In the genomic region with DNA sequence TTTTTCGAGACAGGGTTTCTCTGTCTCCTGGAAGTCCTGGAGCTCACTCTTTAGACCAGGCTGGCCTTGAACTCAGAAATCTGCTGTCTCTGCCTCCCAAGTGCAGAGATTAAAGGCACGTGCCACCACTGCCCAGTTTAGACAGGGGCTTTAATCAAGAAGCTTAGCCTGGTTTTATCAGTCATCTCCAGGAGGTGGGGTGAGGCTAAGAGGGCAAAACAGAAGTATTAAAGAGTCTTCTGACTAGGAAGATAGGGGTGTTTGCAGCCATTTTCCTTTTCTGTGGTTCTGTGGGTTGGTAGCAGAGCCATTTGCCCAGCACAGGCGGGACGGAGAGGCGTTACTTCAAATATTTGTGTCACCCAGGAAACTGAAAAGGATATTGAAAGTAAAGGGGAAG, we compare ENCODE assay signal across 8 mouse cellular contexts. TPM values are rescaled to one million over a fixed set of nuclear protein-coding genes. Genes with fewer than 3 reads are reported as not detected.
A peak's percentile ranks its signal among the peaks of the same experiment; 100 is the strongest.
DNase-seq lines count a peak whose midpoint lies in the region; ATAC-seq and TF ChIP-seq lines count a peak whose summit lies in the region.

No protein-coding gene starts in this region.

- no peaks in the 10 kb centered on the region for H3K27me3 ChIP-seq in lung, embryonic 14.5 days (ENCODE audit: insufficient read depth, low read length)
- no peaks in the 10 kb centered on the region for H3K27me3 ChIP-seq in forebrain, embryonic 15.5 days

- no peak for TF ChIP-seq POLR2A in bone marrow macrophage, adult 2 months (IDR thresholded peaks at IDR 0.05; ENCODE audit: borderline replicate concordance, low read depth, low read length)

- peak overlapping the region; percentile 92 for H3K4me2 ChIP-seq in lung, embryonic 14.5 days
- no peak overlapping the region for H3K4me2 ChIP-seq in forebrain, embryonic 15.5 days (replicated peaks)

- WGBS in lung, embryonic 14.5 days: 45% methylated on average over 5 of the region's 5 CpGs
- 74% methylated on average over 5 of the region's 5 CpGs for WGBS in forebrain, embryonic 15.5 days

- H3K4me3 ChIP-seq in lung, embryonic 14.5 days (ENCODE audit: low read depth, low read length): no peak overlapping the region
- peak overlapping the region; percentile 53; the same call in 1 of the 2 replicates for H3K4me3 ChIP-seq in bone marrow macrophage, adult 2 months (ENCODE audit: insufficient read depth, low read length)
- peak overlapping the region; percentile 74; the same call in 1 of the 2 replicates for H3K4me3 ChIP-seq in forebrain, embryonic 15.5 days

- peaks cover 9% of the 10 kb centered on the region; the same call in 1 of the 2 replicates for H3K36me3 ChIP-seq in lung, embryonic 14.5 days (ENCODE audit: insufficient read depth)
- no peaks in the 10 kb centered on the region for H3K36me3 ChIP-seq in forebrain, embryonic 15.5 days

- H3K27ac ChIP-seq in lung, embryonic 14.5 days (ENCODE audit: low read depth): peak overlapping the region; percentile 92
- H3K27ac ChIP-seq in bone marrow macrophage, adult 2 months (ENCODE audit: insufficient read depth, low read depth, low read length): peak overlapping the region; percentile 61
- peak overlapping the region; percentile 91; the same call in 1 of the 2 replicates for H3K27ac ChIP-seq in forebrain, embryonic 15.5 days (replicated peaks)

- DNase-seq in lung, embryonic 14.5 days: no peak
- DNase-seq in lung, postnatal 4 days: no peak
- no peak for DNase-seq in urinary bladder, adult 18-20 months (ENCODE audit: low spot score in 2 of 2)
- no peak for DNase-seq in right cerebral cortex, adult 2 months (ENCODE audit: low spot score in 2 of 2)
- DNase-seq in urinary bladder, postnatal 14 days (ENCODE audit: low spot score): no peak

- no peak for ATAC-seq in lung, embryonic 14.5 days (ENCODE audit: insufficient read depth)
- no peak for ATAC-seq in forebrain, embryonic 15.5 days (replicated peaks)
- peak; percentile 32 for ATAC-seq in megakaryocyte-erythroid progenitor cell, adult 5-6 weeks (replicated peaks; ENCODE audit: low FRiP score, low TSS enrichment, poor library complexity, severe bottlenecking)

- peak overlapping the region; percentile 31 for H3K9ac ChIP-seq in lung, embryonic 14.5 days
- no peak overlapping the region for H3K9ac ChIP-seq in forebrain, embryonic 15.5 days (replicated peaks)

- no peaks in the 10 kb centered on the region for H3K9me3 ChIP-seq in lung, embryonic 14.5 days (ENCODE audit: low read depth, low read length)
- no peaks in the 10 kb centered on the region for H3K9me3 ChIP-seq in forebrain, embryonic 15.5 days

- H3K4me1 ChIP-seq in lung, embryonic 14.5 days (ENCODE audit: insufficient read depth): peaks cover 19% of the 10 kb centered on the region
- peaks cover 32% of the 10 kb centered on the region for H3K4me1 ChIP-seq in bone marrow macrophage, adult 2 months (ENCODE audit: control insufficient read depth, insufficient read depth, low read length)
- H3K4me1 ChIP-seq in forebrain, embryonic 15.5 days: peaks cover 67% of the 10 kb centered on the region

- no peak for TF ChIP-seq CTCF in lung, embryonic 14.5 days (IDR thresholded peaks at IDR 0.05; ENCODE audit: low read depth)
- TF ChIP-seq CTCF in bone marrow macrophage, adult 2 months (IDR thresholded peaks at IDR 0.05; ENCODE audit: low read depth, low read length): no peak

RNA-seq across cellular contexts. Expression of a gene that starts 1.1 kb away (rescaled TPM):
- polyA plus RNA-seq in lung, embryonic 14.5 days (2014; fragmentation: Nextera tagmentation; extraction: Ambion mirVana): 317 and 347 TPM in 2 replicates
- 2.2 TPM in 1 of 2 replicates, not detected in the other for polyA plus RNA-seq in bone marrow macrophage, adult 2 months (2012; ENCODE audit: insufficient read depth, insufficient read length, missing spikeins)
- 189 and 218 TPM in 2 replicates for polyA plus RNA-seq in forebrain, embryonic 15.5 days (2015; fragmentation: Nextera tagmentation; extraction: Ambion mirVana)
- 174 and 237 TPM in 2 replicates for total RNA-seq in megakaryocyte-erythroid progenitor cell, adult 5-6 weeks (2014; fragmentation: Nextera tagmentation)
- 29.3 and 101 TPM in 2 replicates for total RNA-seq in megakaryocyte-erythroid progenitor cell, adult 5-6 weeks (2017)

RNA-seq across cellular contexts. Expression of a gene that starts 4.4 kb away (rescaled TPM):
- polyA plus RNA-seq in lung, embryonic 14.5 days (2014; fragmentation: Nextera tagmentation; extraction: Ambion mirVana): 62.7 and 70.7 TPM in 2 replicates
- polyA plus RNA-seq in bone marrow macrophage, adult 2 months (2012; ENCODE audit: insufficient read depth, insufficient read length, missing spikeins): 27.4 and 28.5 TPM in 2 replicates
- 70.5 and 73.6 TPM in 2 replicates for polyA plus RNA-seq in forebrain, embryonic 15.5 days (2015; fragmentation: Nextera tagmentation; extraction: Ambion mirVana)
- total RNA-seq in megakaryocyte-erythroid progenitor cell, adult 5-6 weeks (2014; fragmentation: Nextera tagmentation): 24.4 and 27.1 TPM in 2 replicates
- total RNA-seq in megakaryocyte-erythroid progenitor cell, adult 5-6 weeks (2017): 18.5 and 33.4 TPM in 2 replicates

RNA-seq across cellular contexts. Expression of a gene that starts 6.2 kb away (rescaled TPM):
- polyA plus RNA-seq in lung, embryonic 14.5 days (2014; fragmentation: Nextera tagmentation; extraction: Ambion mirVana): 41.4 and 46.2 TPM in 2 replicates
- polyA plus RNA-seq in bone marrow macrophage, adult 2 months (2012; ENCODE audit: insufficient read depth, insufficient read length, missing spikeins): 16.9 and 17.1 TPM in 2 replicates
- polyA plus RNA-seq in forebrain, embryonic 15.5 days (2015; fragmentation: Nextera tagmentation; extraction: Ambion mirVana): 65.0 and 66.4 TPM in 2 replicates
- total RNA-seq in megakaryocyte-erythroid progenitor cell, adult 5-6 weeks (2014; fragmentation: Nextera tagmentation): 32.0 and 47.6 TPM in 2 replicates
- 14.2 and 20.0 TPM in 2 replicates for total RNA-seq in megakaryocyte-erythroid progenitor cell, adult 5-6 weeks (2017)

RNA-seq across cellular contexts. Expression of a gene that starts 21.4 kb away (rescaled TPM):
- 48.2 and 55.4 TPM in 2 replicates for polyA plus RNA-seq in lung, embryonic 14.5 days (2014; fragmentation: Nextera tagmentation; extraction: Ambion mirVana)
- polyA plus RNA-seq in bone marrow macrophage, adult 2 months (2012; ENCODE audit: insufficient read depth, insufficient read length, missing spikeins): 23.6 and 29.8 TPM in 2 replicates
- 55.6 and 59.1 TPM in 2 replicates for polyA plus RNA-seq in forebrain, embryonic 15.5 days (2015; fragmentation: Nextera tagmentation; extraction: Ambion mirVana)
- 45.9 and 46.3 TPM in 2 replicates for total RNA-seq in megakaryocyte-erythroid progenitor cell, adult 5-6 weeks (2014; fragmentation: Nextera tagmentation)
- 25.9 and 38.4 TPM in 2 replicates for total RNA-seq in megakaryocyte-erythroid progenitor cell, adult 5-6 weeks (2017)

RNA-seq across cellular contexts. Expression of a gene that starts 31.8 kb away (rescaled TPM):
- 0.09 and 0.11 TPM in 2 replicates for polyA plus RNA-seq in lung, embryonic 14.5 days (2014; fragmentation: Nextera tagmentation; extraction: Ambion mirVana)
- not detected in 2 replicates for polyA plus RNA-seq in bone marrow macrophage, adult 2 months (2012; ENCODE audit: insufficient read depth, insufficient read length, missing spikeins)
- 0.61 and 0.84 TPM in 2 replicates for polyA plus RNA-seq in forebrain, embryonic 15.5 days (2015; fragmentation: Nextera tagmentation; extraction: Ambion mirVana)
- total RNA-seq in megakaryocyte-erythroid progenitor cell, adult 5-6 weeks (2014; fragmentation: Nextera tagmentation): not detected in 2 replicates
- total RNA-seq in megakaryocyte-erythroid progenitor cell, adult 5-6 weeks (2017): not detected in 2 replicates

Comparison
In these comparisons a context has a peak if more than half of its experiments do, and no peak if none do; other contexts are left out.
1. RNA of a gene that starts 1.1 kb away (polyA plus RNA-seq): 317 to 347 TPM in lung, embryonic 14.5 days and 189 to 218 TPM in forebrain, embryonic 15.5 days; 2.2 TPM in bone marrow macrophage, adult 2 months; every median in the first group is over 10 times any median in the second.
2. Peak in every context shown above with its lines, with median percentiles within 50 percentile points of each other: H3K27ac ChIP-seq.